Mouse (Mus musculus) embryo, embryonic 11 days (tissue): ENCODE measurements at regions not wholly inside any gene's neighbourhood (a gene's known extent, or its start where the extent isn't known, plus 50 kb on each side); places are given as distances from the start of the nearest gene placed in this dataset.

ENCODE experiments used
- DNase-seq: peaks from one replicate; pipeline ENCODE4 v3.0.0-alpha.2; 2015

- DNase-seq: no peak
These were observed 940.6 kb downstream of the Kcna4 start for GRCm38 (mm10) chr2:108231054-108231453.

GRCm38 (mm10) chr2:108231924-108232323, 941.5 kb downstream of the Kcna4 start:
- peak; percentile 13 for DNase-seq

- peak; percentile 3 for DNase-seq
These were observed 946.0 kb downstream of the Kcna4 start for GRCm38 (mm10) chr2:108236286-108236988.
